Mouse (Mus musculus) forebrain, embryonic 10.5 days (tissue): ENCODE data around the gene 4930402F06Rik. TPM values are rescaled to one million over a fixed set of nuclear protein-coding genes. Genes with fewer than 3 reads are reported as not detected.

ENCODE experiments used
- DNase-seq: peaks from one replicate; pipeline ENCODE4 v3.0.0-alpha.2; 2017; ENCODE audit warnings: low spot score; ENCODE audit errors: extremely low spot score
- H3K27ac ChIP-seq: fragments of 300-500 bp; sonication (generic); 2 replicates; pipeline ENCODE4 v1.5.1; 2016; ENCODE audit warnings: mild to moderate bottlenecking
- H3K27me3 ChIP-seq: fragments of 300-500 bp; sonication (generic); 2 replicates; pipeline ENCODE4 v1.6.1; 2016; ENCODE audit warnings: mild to moderate bottlenecking; ENCODE audit not compliant: poor library complexity, severe bottlenecking
- H3K36me3 ChIP-seq: fragments of 300-500 bp; sonication (generic); replicated peaks from 2 replicates; pipeline ENCODE4 v1.6.1; 2016; ENCODE audit warnings: mild to moderate bottlenecking, moderate library complexity
- H3K4me1 ChIP-seq: fragments of 300-500 bp; sonication (generic); 2 replicates; pipeline ENCODE4 v1.6.1; 2016
- H3K4me3 ChIP-seq: fragments of 300-500 bp; sonication (generic); 2 replicates; pipeline ENCODE4 v1.5.1; 2016; ENCODE audit warnings: mild to moderate bottlenecking, moderate library complexity
- H3K9me3 ChIP-seq: fragments of 300-500 bp; sonication (generic); 2 replicates; pipeline ENCODE4 v1.6.1; 2016; ENCODE audit warnings: mild to moderate bottlenecking, moderate library complexity
- WGBS: fragments of 180-500 bp; shearing (Covaris S2); methylation state at CpG from one replicate; pipeline ENCODE4 v1.1.7; 2016; 5-methylcytosine and 5-hydroxymethylcytosine counted together
- polyA plus RNA-seq: library from polyadenylated mRNA; unstranded; fragments of >200 nt; fragmentation: Nextera tagmentation; extraction: Ambion mirVana; gene quantifications from 2 replicates; pipeline ENCODE4 v1.2.1, GENCODE M21; 2016

4930402F06Rik gene
- polyA plus RNA-seq, 1 experiment from 2014 or later: not detected

GRCm38 (mm10) chr2:35411640-35412190 is 14.7 kb upstream of the 4930402F06Rik start:
- DNase-seq: no peak
- no peaks in the 10 kb centered on the region for H3K36me3 ChIP-seq
- WGBS: 83% methylated on average over 10 of the region's 10 CpGs
- H3K4me1 ChIP-seq: no peaks in the 10 kb centered on the region
- no peaks in the 10 kb centered on the region for H3K27me3 ChIP-seq
- no peak overlapping the region for H3K27ac ChIP-seq
- no peak overlapping the region for H3K4me3 ChIP-seq
- no peaks in the 10 kb centered on the region for H3K9me3 ChIP-seq

GRCm38 (mm10) chr2:35409466-35409865 is 12.5 kb upstream of the 4930402F06Rik start:
- no peak for DNase-seq
- Histone ChIP-seq H3K27ac (no peak overlapping the region), H3K4me1 (no peaks in the 10 kb centered on the region), H3K4me3 (no peak overlapping the region), H3K36me3 (no peaks in the 10 kb centered on the region), H3K27me3 (no peaks in the 10 kb centered on the region), H3K9me3 (no peaks in the 10 kb centered on the region)
- WGBS: 89% methylated on average over 6 of the region's 6 CpGs

DNA sequence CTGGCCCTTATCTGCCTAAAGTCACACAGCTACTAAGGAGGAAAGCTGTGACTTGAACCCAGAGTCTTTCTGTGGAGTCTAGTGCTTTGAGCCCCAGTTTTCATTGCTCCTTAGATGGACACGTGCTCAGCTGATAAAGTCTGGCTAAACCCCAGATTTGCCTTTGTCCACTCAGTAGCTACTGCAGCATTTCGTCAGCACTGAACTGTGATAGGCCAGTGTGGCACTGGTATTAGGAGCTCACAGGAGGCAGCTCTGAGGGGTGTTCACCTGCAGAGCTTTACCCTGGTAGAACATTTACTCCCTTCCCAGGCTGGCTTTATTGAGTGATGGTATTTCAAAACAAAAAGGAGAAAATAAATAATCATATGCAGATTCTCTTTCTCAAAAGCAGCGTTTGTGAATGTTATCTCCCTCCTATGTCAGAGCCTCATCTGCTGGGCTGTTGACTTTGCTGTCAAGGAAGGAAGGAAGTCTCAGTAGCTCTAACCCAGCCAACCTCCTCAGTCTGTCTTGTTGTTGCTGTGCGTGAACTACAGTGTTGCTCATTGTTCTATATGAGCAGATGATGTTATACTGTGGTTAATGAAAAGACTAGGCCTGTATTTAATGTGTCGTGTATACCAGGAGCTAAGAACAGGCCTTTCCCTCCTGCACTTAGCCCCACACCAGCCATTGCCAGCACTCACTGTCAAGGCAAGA is 11.6 kb upstream of the 4930402F06Rik start:
- Histone ChIP-seq H3K9me3 (no peaks in the 10 kb centered on the region), H3K4me3 (no peak overlapping the region), H3K36me3 (no peaks in the 10 kb centered on the region), H3K27me3 (no peaks in the 10 kb centered on the region), H3K4me1 (no peaks in the 10 kb centered on the region), H3K27ac (no peak overlapping the region)
- DNase-seq: no peak
- 82% methylated on average over 5 of the region's 5 CpGs for WGBS

GRCm38 (mm10) chr2:35407878-35408277 is 10.9 kb upstream of the 4930402F06Rik start:
- Histone ChIP-seq H3K9me3 (no peaks in the 10 kb centered on the region), H3K4me1 (no peaks in the 10 kb centered on the region), H3K4me3 (no peak overlapping the region), H3K36me3 (no peaks in the 10 kb centered on the region), H3K27me3 (no peaks in the 10 kb centered on the region), H3K27ac (no peak overlapping the region)
- 90% methylated on average over 7 of the region's 7 CpGs for WGBS
- DNase-seq: no peak

- Histone ChIP-seq H3K27ac (no peak overlapping the region), H3K9me3 (no peaks in the 10 kb centered on the region), H3K36me3 (no peaks in the 10 kb centered on the region), H3K27me3 (no peaks in the 10 kb centered on the region), H3K4me3 (no peak overlapping the region), H3K4me1 (no peaks in the 10 kb centered on the region)
- 87% methylated on average over 6 of the region's 6 CpGs for WGBS
- no peak for DNase-seq
Observed at GRCm38 (mm10) chr2:35407266-35407665, 10.3 kb upstream of the 4930402F06Rik start.

GRCm38 (mm10) chr2:35406611-35407010 is 9.6 kb upstream of the 4930402F06Rik start:
- WGBS: 85% methylated on average over 1 of the region's 1 CpGs
- Histone ChIP-seq H3K27me3 (no peaks in the 10 kb centered on the region), H3K9me3 (no peaks in the 10 kb centered on the region), H3K36me3 (no peaks in the 10 kb centered on the region), H3K27ac (no peak overlapping the region), H3K4me1 (no peaks in the 10 kb centered on the region), H3K4me3 (no peak overlapping the region)
- no peak for DNase-seq

DNA sequence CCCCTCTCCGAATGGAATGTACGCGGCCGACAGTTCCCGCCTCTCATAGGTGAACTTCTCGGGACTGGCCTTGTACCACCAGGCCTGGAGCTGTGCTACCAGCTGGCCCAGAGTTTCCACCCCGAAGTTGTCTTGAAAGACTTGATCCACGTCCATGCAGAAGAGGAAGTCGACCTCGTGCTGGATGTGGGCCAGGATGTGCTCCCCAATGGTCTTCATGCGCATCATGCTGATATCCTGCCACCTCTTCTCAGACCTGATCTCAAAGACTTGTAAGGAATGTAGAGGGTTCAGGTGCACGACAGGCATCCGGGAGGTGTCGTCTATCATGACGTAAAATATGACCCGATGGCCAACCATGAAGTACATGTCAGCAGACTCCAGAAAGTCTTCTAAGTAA is 5.4 kb upstream of the 4930402F06Rik start:
- no peak overlapping the region for H3K27ac ChIP-seq
- no peaks in the 10 kb centered on the region for H3K36me3 ChIP-seq
- no peaks in the 10 kb centered on the region for H3K4me1 ChIP-seq
- no peak for DNase-seq
- no peak overlapping the region for H3K4me3 ChIP-seq
- no peaks in the 10 kb centered on the region for H3K27me3 ChIP-seq
- H3K9me3 ChIP-seq: no peaks in the 10 kb centered on the region
- WGBS: 94% methylated on average over 16 of the region's 16 CpGs

DNA sequence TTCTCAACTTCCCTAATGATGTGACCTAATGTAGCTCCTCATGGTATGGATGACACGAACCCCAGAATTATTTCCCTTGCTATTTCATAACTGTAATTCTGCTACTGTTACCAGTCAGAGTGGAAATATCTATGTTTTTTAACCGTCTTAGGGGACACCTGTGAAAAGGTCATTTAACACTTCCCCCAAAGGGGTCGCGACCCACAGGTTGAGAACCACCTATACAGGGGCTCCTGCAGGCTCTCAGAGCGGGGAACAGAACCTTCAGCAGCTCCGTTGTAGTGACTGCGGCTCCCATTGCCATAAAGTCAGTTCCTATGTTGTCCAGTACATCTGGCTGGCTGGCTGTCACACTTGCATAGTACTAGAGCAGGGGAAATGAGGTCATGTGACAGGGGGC is 3.8 kb upstream of the 4930402F06Rik start:
- H3K4me3 ChIP-seq: no peak overlapping the region
- no peaks in the 10 kb centered on the region for H3K36me3 ChIP-seq
- no peak overlapping the region for H3K27ac ChIP-seq
- H3K27me3 ChIP-seq: no peaks in the 10 kb centered on the region
- H3K4me1 ChIP-seq: no peaks in the 10 kb centered on the region
- WGBS: 90% methylated on average over 7 of the region's 7 CpGs
- no peaks in the 10 kb centered on the region for H3K9me3 ChIP-seq
- no peak for DNase-seq

- H3K36me3 ChIP-seq: no peaks in the 10 kb centered on the region
- H3K4me3 ChIP-seq: no peak overlapping the region
- no peaks in the 10 kb centered on the region for H3K9me3 ChIP-seq
- H3K27me3 ChIP-seq: no peaks in the 10 kb centered on the region
- DNase-seq: no peak
- no peak overlapping the region for H3K27ac ChIP-seq
- H3K4me1 ChIP-seq: no peaks in the 10 kb centered on the region
- 81% methylated on average over 6 of the region's 6 CpGs for WGBS
Observed at GRCm38 (mm10) chr2:35398184-35398828, 1.3 kb upstream of the 4930402F06Rik start.

GRCm38 (mm10) chr2:35397590-35398173 is 707 bp upstream of the 4930402F06Rik start:
- Histone ChIP-seq H3K27me3 (no peaks in the 10 kb centered on the region), H3K27ac (no peak overlapping the region), H3K36me3 (no peaks in the 10 kb centered on the region), H3K4me1 (no peaks in the 10 kb centered on the region), H3K4me3 (no peak overlapping the region), H3K9me3 (no peaks in the 10 kb centered on the region)
- WGBS: 57% methylated on average over 11 of the region's 11 CpGs
- DNase-seq: peak; percentile 46

DNA sequence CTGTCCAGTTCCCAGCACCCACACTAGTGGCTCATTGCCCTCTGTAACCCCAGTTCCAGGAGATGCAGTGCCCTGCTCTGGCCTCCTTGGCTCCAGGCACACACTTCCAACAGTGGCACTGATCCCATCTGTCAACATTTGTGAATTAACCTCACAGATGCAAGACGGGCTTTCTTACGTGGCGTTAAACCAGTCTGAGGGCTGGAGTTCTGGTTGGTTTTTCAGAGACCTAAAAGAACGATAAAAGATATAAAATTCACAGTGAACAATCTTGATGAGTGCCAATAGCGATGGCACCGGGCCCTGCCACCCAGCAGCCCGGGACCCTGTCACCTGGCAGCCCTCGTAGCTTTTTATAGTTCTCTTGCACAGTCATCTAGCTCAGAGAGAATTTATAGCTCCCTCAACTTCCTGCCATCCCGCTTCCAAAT is 11.5 kb downstream of the 4930402F06Rik start:
- Histone ChIP-seq H3K36me3 (no peaks in the 10 kb centered on the region), H3K4me1 (0 out of 2 replicates have a peak, but pooled peaks cover 4% of the 10 kb centered on the region), H3K9me3 (no peaks in the 10 kb centered on the region), H3K27me3 (no peaks in the 10 kb centered on the region), H3K4me3 (no peak overlapping the region), H3K27ac (no peak overlapping the region)
- 86% methylated on average over 9 of the region's 9 CpGs for WGBS
- DNase-seq: peak; percentile 5

DNA sequence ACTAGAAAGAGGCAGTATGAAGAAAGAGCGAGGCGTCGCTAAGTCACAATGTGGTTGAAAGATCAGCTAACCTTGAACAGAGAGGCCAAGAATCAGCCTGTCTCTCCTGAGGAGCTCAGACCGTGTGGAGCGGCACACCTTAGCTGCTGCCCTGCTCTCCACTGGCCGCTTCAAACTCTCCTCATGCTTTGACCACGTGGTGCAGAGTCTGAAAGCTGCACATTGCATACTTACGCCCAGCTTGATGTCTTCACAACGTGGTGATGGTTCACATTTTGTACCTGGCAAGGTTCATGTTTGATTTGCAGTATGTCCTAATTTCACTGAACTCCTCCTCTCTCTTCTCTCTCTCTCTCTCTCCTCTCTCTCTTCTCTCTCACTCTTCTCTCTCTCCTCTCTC is 17.7 kb downstream of the 4930402F06Rik start:
- H3K4me3 ChIP-seq: no peak overlapping the region
- no peaks in the 10 kb centered on the region for H3K27me3 ChIP-seq
- 75% methylated on average over 9 of the region's 9 CpGs for WGBS
- no peaks in the 10 kb centered on the region for H3K4me1 ChIP-seq
- H3K9me3 ChIP-seq: no peaks in the 10 kb centered on the region
- H3K27ac ChIP-seq: no peak overlapping the region
- no peak for DNase-seq
- H3K36me3 ChIP-seq: no peaks in the 10 kb centered on the region

- WGBS: 86% methylated on average over 6 of the region's 6 CpGs
- Histone ChIP-seq H3K4me1 (no peaks in the 10 kb centered on the region), H3K4me3 (no peak overlapping the region), H3K9me3 (no peaks in the 10 kb centered on the region), H3K27me3 (no peaks in the 10 kb centered on the region), H3K27ac (no peak overlapping the region), H3K36me3 (no peaks in the 10 kb centered on the region)
- no peak for DNase-seq
Observed at GRCm38 (mm10) chr2:35377600-35377999, 19.4 kb downstream of the 4930402F06Rik start.
